Mouse (Mus musculus): ENCODE measurements at regions not wholly inside any gene's neighbourhood (a gene's known extent, or its start where the extent isn't known, plus 50 kb on each side); places are given as distances from the start of the nearest gene placed in this dataset.
A peak's percentile ranks its signal among the peaks of the same experiment; 100 is the strongest.

GRCm38 (mm10) chr2:116808554-116808953 is 69.9 kb upstream of the Tmco5 start:
- no peak overlapping the region for H3K9ac ChIP-seq
- peaks cover 6% of the 10 kb centered on the region; the same call in 1 of the 2 replicates for H3K4me1 ChIP-seq
- no peaks in the 10 kb centered on the region for H3K36me3 ChIP-seq
- ATAC-seq (ENCODE audit: insufficient number of reproducible peaks, insufficient read depth, low FRiP score, low TSS enrichment, low read depth) = no peak
- no peak overlapping the region for H3K4me2 ChIP-seq
- H3K27ac ChIP-seq = no peak overlapping the region
- H3K4me3 ChIP-seq = no peak overlapping the region
- no peaks in the 10 kb centered on the region for H3K27me3 ChIP-seq
- no peaks in the 10 kb centered on the region for H3K9me3 ChIP-seq
- 90% methylated on average over 8 of the region's 8 CpGs for WGBS

GRCm38 (mm10) chr2:116810116-116810515 is 68.4 kb upstream of the Tmco5 start:
- H3K9me3 ChIP-seq = no peaks in the 10 kb centered on the region
- H3K9ac ChIP-seq = no peak overlapping the region
- H3K4me2 ChIP-seq = no peak overlapping the region
- H3K27ac ChIP-seq = no peak overlapping the region
- no peak for ATAC-seq (ENCODE audit: insufficient number of reproducible peaks, insufficient read depth, low FRiP score, low TSS enrichment, low read depth)
- WGBS = 94% methylated on average over 16 of the region's 16 CpGs
- H3K4me3 ChIP-seq = no peak overlapping the region
- H3K36me3 ChIP-seq = no peaks in the 10 kb centered on the region
- no peaks in the 10 kb centered on the region for H3K27me3 ChIP-seq
- H3K4me1 ChIP-seq = peaks cover 10% of the 10 kb centered on the region

GRCm38 (mm10) chr2:116812869-116813558 is 65.5 kb upstream of the Tmco5 start:
- whole genome bisulfite sequencing = 30% methylated on average over 13 of the region's 13 CpGs
- no peak overlapping the region for H3K4me3 ChIP-seq
- no peaks in the 10 kb centered on the region for H3K27me3 ChIP-seq
- no peaks in the 10 kb centered on the region for H3K9me3 ChIP-seq
- peak overlapping the region; percentile 20 for H3K4me2 ChIP-seq
- ATAC-seq (ENCODE audit: insufficient number of reproducible peaks, insufficient read depth, low FRiP score, low TSS enrichment, low read depth) = no peak
- no peaks in the 10 kb centered on the region for H3K36me3 ChIP-seq
- H3K27ac ChIP-seq = no peak overlapping the region
- H3K9ac ChIP-seq = no peak overlapping the region
- peaks cover 10% of the 10 kb centered on the region for H3K4me1 ChIP-seq

GRCm38 (mm10) chr2:116813559-116813895 is 65.0 kb upstream of the Tmco5 start:
- no peak overlapping the region for H3K27ac ChIP-seq
- 0 out of 2 replicates have a peak, but pooled peaks cover 1% of the 10 kb centered on the region for H3K27me3 ChIP-seq
- no peak for ATAC-seq (ENCODE audit: insufficient number of reproducible peaks, insufficient read depth, low FRiP score, low TSS enrichment, low read depth)
- WGBS = 32% methylated on average over 5 of the region's 5 CpGs
- no peak overlapping the region for H3K4me3 ChIP-seq
- no peaks in the 10 kb centered on the region for H3K36me3 ChIP-seq
- no peaks in the 10 kb centered on the region for H3K9me3 ChIP-seq
- H3K4me2 ChIP-seq = peak overlapping the region; percentile 20
- peaks cover 10% of the 10 kb centered on the region for H3K4me1 ChIP-seq
- no peak overlapping the region for H3K9ac ChIP-seq

GRCm38 (mm10) chr2:116817134-116817533 is 61.4 kb upstream of the Tmco5 start:
- Histone ChIP-seq H3K4me2 (no peak overlapping the region), H3K9ac (no peak overlapping the region), H3K9me3 (no peaks in the 10 kb centered on the region), H3K4me1 (peaks cover 20% of the 10 kb centered on the region), H3K27me3 (0 out of 2 replicates have a peak, but pooled peaks cover 4% of the 10 kb centered on the region), H3K4me3 (no peak overlapping the region), H3K36me3 (no peaks in the 10 kb centered on the region), H3K27ac (no peak overlapping the region)
- ATAC-seq (ENCODE audit: insufficient number of reproducible peaks, insufficient read depth, low FRiP score, low TSS enrichment, low read depth) = no peak
- 66% methylated on average over 6 of the region's 6 CpGs for WGBS

GRCm38 (mm10) chr2:116817561-116817960 is 60.9 kb upstream of the Tmco5 start:
- no peak overlapping the region for H3K4me3 ChIP-seq
- peaks cover 20% of the 10 kb centered on the region for H3K4me1 ChIP-seq
- no peak for ATAC-seq (ENCODE audit: insufficient number of reproducible peaks, insufficient read depth, low FRiP score, low TSS enrichment, low read depth)
- 64% methylated on average over 9 of the region's 9 CpGs for WGBS
- 0 out of 2 replicates have a peak, but pooled peaks cover 4% of the 10 kb centered on the region for H3K27me3 ChIP-seq
- no peaks in the 10 kb centered on the region for H3K36me3 ChIP-seq
- H3K9me3 ChIP-seq = no peaks in the 10 kb centered on the region
- H3K4me2 ChIP-seq = no peak overlapping the region
- no peak overlapping the region for H3K27ac ChIP-seq
- H3K9ac ChIP-seq = no peak overlapping the region

- Histone ChIP-seq H3K27me3 (0 out of 2 replicates have a peak, but pooled peaks cover 4% of the 10 kb centered on the region), H3K4me3 (no peak overlapping the region), H3K9ac (no peak overlapping the region), H3K27ac (no peak overlapping the region), H3K4me2 (no peak overlapping the region), H3K36me3 (no peaks in the 10 kb centered on the region), H3K9me3 (no peaks in the 10 kb centered on the region), H3K4me1 (peaks cover 14% of the 10 kb centered on the region)
- no peak for ATAC-seq (ENCODE audit: insufficient number of reproducible peaks, insufficient read depth, low FRiP score, low TSS enrichment, low read depth)
- WGBS = 46% methylated on average over 2 of the region's 2 CpGs
These were observed 59.9 kb upstream of the Tmco5 start for GRCm38 (mm10) chr2:116818550-116818949.

GRCm38 (mm10) chr2:116819016-116819687 is 59.3 kb upstream of the Tmco5 start:
- 46% methylated on average over 13 of the region's 13 CpGs for WGBS

GRCm38 (mm10) chr2:116820831-116821745 is 57.4 kb upstream of the Tmco5 start:
- H3K4me2 ChIP-seq = no peak overlapping the region; the same call in 1 of the 2 replicates
- H3K27me3 ChIP-seq = 0 out of 2 replicates have a peak, but pooled peaks cover 4% of the 10 kb centered on the region
- 54% methylated on average over 13 of the region's 13 CpGs for WGBS
- H3K36me3 ChIP-seq = no peaks in the 10 kb centered on the region
- no peak for ATAC-seq (ENCODE audit: insufficient number of reproducible peaks, insufficient read depth, low FRiP score, low TSS enrichment, low read depth)
- no peak overlapping the region for H3K4me3 ChIP-seq
- H3K4me1 ChIP-seq = peaks cover 10% of the 10 kb centered on the region
- H3K9me3 ChIP-seq = no peaks in the 10 kb centered on the region
- H3K9ac ChIP-seq = no peak overlapping the region
- H3K27ac ChIP-seq = no peak overlapping the region

More at GRCm38 (mm10) chr2:116819016-116819687, 59.3 kb upstream of the Tmco5 start:
- Histone ChIP-seq H3K36me3 (no peaks in the 10 kb centered on the region), H3K27me3 (0 out of 2 replicates have a peak, but pooled peaks cover 4% of the 10 kb centered on the region), H3K4me3 (no peak overlapping the region), H3K27ac (no peak overlapping the region), H3K4me1 (peaks cover 10% of the 10 kb centered on the region), H3K9ac (no peak overlapping the region), H3K4me2 (no peak overlapping the region), H3K9me3 (no peaks in the 10 kb centered on the region)
- ATAC-seq (ENCODE audit: insufficient number of reproducible peaks, insufficient read depth, low FRiP score, low TSS enrichment, low read depth) = no peak
